Mouse (Mus musculus) limb, embryonic 13.5 days (tissue): ENCODE results near the gene Ankrd63. TPM values are rescaled to one million over a fixed set of nuclear protein-coding genes. Genes with fewer than 3 reads are reported as not detected.

Experiments used
- ATAC-seq: fragments of 200-750 bp; cut with Nextera tagmentation; 2 replicates; pipeline ENCODE4 v1.8.0; 2017; ENCODE audit warnings: low read depth, moderate number of reproducible peaks, moderate TSS enrichment; ENCODE audit not compliant: low FRiP score
- H3K27ac ChIP-seq: fragments of 300-500 bp; sonication (generic); 2 replicates; pipeline ENCODE4 v1.5.1; 2015; ENCODE audit warnings: inconsistent platforms, mild to moderate bottlenecking, moderate library complexity
- H3K27me3 ChIP-seq: fragments of 300-500 bp; sonication (generic); 2 replicates; pipeline ENCODE4 v1.6.1; 2015; ENCODE audit warnings: mild to moderate bottlenecking, inconsistent platforms
- H3K36me3 ChIP-seq: fragments of 300-500 bp; sonication (generic); 2 replicates; pipeline ENCODE4 v1.6.1; 2015; ENCODE audit warnings: inconsistent platforms, mild to moderate bottlenecking, moderate library complexity
- H3K4me1 ChIP-seq: fragments of 300-500 bp; sonication (generic); 2 replicates; pipeline ENCODE4 v1.6.1; 2015; ENCODE audit warnings: inconsistent platforms
- H3K4me2 ChIP-seq: fragments of 300-500 bp; sonication (generic); replicated peaks from 2 replicates; pipeline ENCODE4 v1.6.1; 2015; ENCODE audit warnings: inconsistent platforms, mild to moderate bottlenecking, moderate library complexity
- H3K4me3 ChIP-seq: fragments of 300-500 bp; sonication (generic); 2 replicates; pipeline ENCODE4 v1.5.1; 2015; ENCODE audit warnings: moderate library complexity, mild to moderate bottlenecking, inconsistent platforms
- H3K9ac ChIP-seq: fragments of 300-500 bp; sonication (generic); 2 replicates; pipeline ENCODE4 v1.6.1; 2015; ENCODE audit warnings: mild to moderate bottlenecking, inconsistent platforms
- H3K9me3 ChIP-seq: fragments of 300-500 bp; sonication (generic); 2 replicates; pipeline ENCODE4 v1.6.1; 2016; ENCODE audit warnings: inconsistent platforms
- WGBS: fragments of 180-500 bp; shearing (Covaris S2); methylation state at CpG from one replicate; pipeline ENCODE4 v1.1.7; 2015; 5-methylcytosine and 5-hydroxymethylcytosine counted together
- polyA plus RNA-seq: library from polyadenylated mRNA; unstranded; fragments of >200 nt; fragmentation: Nextera tagmentation; extraction: Ambion mirVana; gene quantifications from 2 replicates; pipeline ENCODE4 v1.2.1, GENCODE M21; 2015

Gene Ankrd63
- polyA plus RNA-seq, 1 experiment from 2014 or later, result 0.05 TPM

- H3K9ac ChIP-seq, result no peak overlapping the region
- H3K4me1 ChIP-seq, result peaks cover 30% of the 10 kb centered on the region
- H3K27ac ChIP-seq, result no peak overlapping the region
- no peak for ATAC-seq
- no peak overlapping the region for H3K4me3 ChIP-seq
- WGBS, result 23% methylated on average over 8 of the region's 8 CpGs
- no peaks in the 10 kb centered on the region for H3K36me3 ChIP-seq
- peaks cover 26% of the 10 kb centered on the region for H3K27me3 ChIP-seq
- no peak overlapping the region for H3K4me2 ChIP-seq
- H3K9me3 ChIP-seq, result no peaks in the 10 kb centered on the region
Measured at GRCm38 (mm10) chr2:118743261-118743943, 39.6 kb upstream of the Ankrd63 start.

DNA sequence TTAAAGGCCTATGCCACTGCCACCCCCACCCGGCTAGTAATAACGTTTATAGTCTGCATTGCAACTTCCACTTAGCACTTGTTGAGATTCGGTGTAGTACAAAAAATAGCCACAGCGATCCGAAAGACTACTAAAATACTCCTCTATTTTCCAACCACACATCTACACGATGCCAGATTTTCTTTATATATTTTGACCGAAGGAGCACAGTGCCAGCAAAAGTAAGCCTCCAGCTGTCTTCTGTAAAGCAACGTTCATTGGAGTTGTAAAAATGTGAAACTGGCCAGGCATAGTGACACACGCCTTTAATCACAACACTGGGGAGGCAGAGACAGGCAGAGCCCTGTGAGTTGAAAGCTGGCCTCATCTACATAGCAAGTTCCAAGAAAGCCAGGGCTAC lies 37.4 kb upstream of the Ankrd63 start:
- Histone ChIP-seq H3K4me1 (peaks cover 11% of the 10 kb centered on the region), H3K9ac (no peak overlapping the region), H3K27ac (no peak overlapping the region), H3K9me3 (no peaks in the 10 kb centered on the region), H3K4me3 (no peak overlapping the region), H3K27me3 (peaks cover 26% of the 10 kb centered on the region), H3K36me3 (no peaks in the 10 kb centered on the region), H3K4me2 (no peak overlapping the region)
- ATAC-seq, result no peak
- 54% methylated on average over 9 of the region's 9 CpGs for WGBS

- Histone ChIP-seq H3K9me3 (no peaks in the 10 kb centered on the region), H3K36me3 (no peaks in the 10 kb centered on the region), H3K4me2 (no peak overlapping the region), H3K4me1 (peaks cover 11% of the 10 kb centered on the region), H3K4me3 (no peak overlapping the region), H3K27ac (no peak overlapping the region), H3K27me3 (peaks cover 26% of the 10 kb centered on the region), H3K9ac (no peak overlapping the region)
- no peak for ATAC-seq
- 63% methylated on average over 3 of the region's 3 CpGs for WGBS
Measured at GRCm38 (mm10) chr2:118740341-118740740, 36.6 kb upstream of the Ankrd63 start.

GRCm38 (mm10) chr2:118733341-118733740 lies 29.6 kb upstream of the Ankrd63 start:
- Histone ChIP-seq H3K27ac (no peak overlapping the region), H3K4me1 (peaks cover 27% of the 10 kb centered on the region), H3K9ac (no peak overlapping the region), H3K4me2 (no peak overlapping the region), H3K36me3 (no peaks in the 10 kb centered on the region), H3K9me3 (no peaks in the 10 kb centered on the region), H3K4me3 (no peak overlapping the region), H3K27me3 (peaks cover 56% of the 10 kb centered on the region)
- WGBS, result 31% methylated on average over 5 of the region's 5 CpGs
- ATAC-seq, result no peak

GRCm38 (mm10) chr2:118731981-118732380 lies 28.2 kb upstream of the Ankrd63 start:
- peaks cover 68% of the 10 kb centered on the region for H3K27me3 ChIP-seq
- WGBS, result 83% methylated on average over 5 of the region's 5 CpGs
- peaks cover 33% of the 10 kb centered on the region for H3K4me1 ChIP-seq

DNA sequence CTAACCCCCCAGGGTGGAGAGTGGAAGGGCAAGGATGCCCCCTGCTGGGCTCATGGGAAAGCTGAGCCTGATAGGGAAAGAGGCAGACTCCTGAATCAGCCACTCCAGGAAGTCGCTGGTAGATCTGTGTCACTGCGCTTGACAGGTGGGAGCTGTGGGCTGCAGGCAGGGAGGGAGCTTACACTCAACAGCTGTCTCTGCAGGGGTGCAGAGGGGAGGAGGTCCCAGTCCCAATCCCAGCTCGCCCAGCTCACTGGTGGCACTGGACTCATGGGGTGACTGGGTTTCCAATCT lies 26.8 kb upstream of the Ankrd63 start:
- ATAC-seq, result no peak
- no peaks in the 10 kb centered on the region for H3K9me3 ChIP-seq
- H3K27ac ChIP-seq, result no peak overlapping the region
- H3K4me3 ChIP-seq, result no peak overlapping the region
- peaks cover 33% of the 10 kb centered on the region for H3K4me1 ChIP-seq
- H3K9ac ChIP-seq, result no peak overlapping the region
- 8% methylated on average over 3 of the region's 3 CpGs for WGBS
- no peaks in the 10 kb centered on the region for H3K36me3 ChIP-seq
- H3K27me3 ChIP-seq, result peaks cover 68% of the 10 kb centered on the region
- no peak overlapping the region for H3K4me2 ChIP-seq

More at GRCm38 (mm10) chr2:118731981-118732380, 28.2 kb upstream of the Ankrd63 start:
- Histone ChIP-seq H3K9me3 (no peaks in the 10 kb centered on the region), H3K27ac (no peak overlapping the region), H3K9ac (no peak overlapping the region), H3K4me3 (no peak overlapping the region), H3K36me3 (no peaks in the 10 kb centered on the region), H3K4me2 (no peak overlapping the region)
- no peak for ATAC-seq

GRCm38 (mm10) chr2:118729816-118730621 lies 26.3 kb upstream of the Ankrd63 start:
- no peak for ATAC-seq
- no peak overlapping the region for H3K4me2 ChIP-seq
- no peak overlapping the region for H3K4me3 ChIP-seq
- WGBS, result 26% methylated on average over 8 of the region's 8 CpGs
- H3K9ac ChIP-seq, result no peak overlapping the region
- H3K27ac ChIP-seq, result no peak overlapping the region
- H3K4me1 ChIP-seq, result peaks cover 33% of the 10 kb centered on the region
- no peaks in the 10 kb centered on the region for H3K36me3 ChIP-seq
- H3K9me3 ChIP-seq, result no peaks in the 10 kb centered on the region
- H3K27me3 ChIP-seq, result peaks cover 66% of the 10 kb centered on the region

GRCm38 (mm10) chr2:118729194-118729593 lies 25.4 kb upstream of the Ankrd63 start:
- H3K9me3 ChIP-seq, result no peaks in the 10 kb centered on the region
- no peak overlapping the region for H3K9ac ChIP-seq
- H3K27ac ChIP-seq, result no peak overlapping the region
- H3K4me2 ChIP-seq, result no peak overlapping the region
- H3K27me3 ChIP-seq, result peaks cover 64% of the 10 kb centered on the region
- no peak for ATAC-seq
- H3K4me3 ChIP-seq, result no peak overlapping the region
- H3K4me1 ChIP-seq, result peaks cover 33% of the 10 kb centered on the region
- WGBS, result 36% methylated on average over 4 of the region's 4 CpGs
- H3K36me3 ChIP-seq, result no peaks in the 10 kb centered on the region

DNA sequence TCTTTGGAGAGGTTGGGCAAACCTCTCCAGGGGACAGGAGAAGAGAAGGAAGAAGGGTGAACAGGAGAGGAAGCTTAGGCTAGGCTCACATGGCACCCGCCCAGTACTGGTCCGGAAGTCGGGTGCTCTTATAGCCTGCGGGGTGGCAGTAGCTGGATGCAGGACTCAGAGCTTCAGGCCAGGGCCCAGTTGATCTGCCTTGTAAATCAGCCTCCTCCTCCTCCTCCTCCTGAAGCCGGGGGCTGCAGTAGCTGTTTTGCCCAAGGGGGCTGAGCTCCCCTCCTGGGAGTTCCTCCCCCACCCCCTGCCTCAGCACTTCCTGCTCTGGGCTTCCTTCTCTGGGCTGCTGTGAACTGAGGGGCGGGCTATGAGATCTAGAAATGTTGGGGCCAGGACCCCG lies 24.6 kb upstream of the Ankrd63 start, which contains the start of gene Plcb2:
Plcb2 (minus strand) TSS at position 102 of the 400 bp plus-strand sequence.
- Histone ChIP-seq H3K27ac (no peak within 1 kb of the TSS), H3K36me3 (no peaks in the 10 kb centered on the region), H3K27me3 (peaks cover 64% of the 10 kb centered on the region), H3K4me1 (peaks cover 32% of the 10 kb centered on the region), H3K4me3 (no peak within 1 kb of the TSS), H3K4me2 (peak within 1 kb of the TSS; percentile 21), H3K9ac (no peak within 1 kb of the TSS), H3K9me3 (no peaks in the 10 kb centered on the region)
- WGBS, result 12% methylated on average over 7 of the region's 7 CpGs
- no peak for ATAC-seq

DNA sequence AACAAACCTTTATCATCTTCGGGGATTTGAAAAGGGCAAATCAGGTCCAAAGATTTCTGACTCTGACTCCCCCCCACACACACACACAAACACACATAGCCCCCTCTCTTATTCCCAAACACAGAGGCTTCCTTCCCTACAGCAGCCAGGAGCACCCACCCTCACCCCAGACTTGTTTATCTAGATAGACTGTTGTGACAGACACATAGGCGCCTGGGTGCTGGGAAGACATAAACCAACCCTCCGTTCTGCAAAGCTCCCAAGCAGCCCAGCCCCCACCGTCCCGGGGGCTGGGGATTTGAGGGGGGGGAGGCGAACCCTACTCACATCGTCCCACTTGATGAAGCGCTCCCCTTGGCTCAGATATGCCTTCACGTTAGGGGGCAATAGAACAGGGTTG lies 24.1 kb upstream of the Ankrd63 start:
- Histone ChIP-seq H3K4me1 (peaks cover 33% of the 10 kb centered on the region), H3K9ac (no peak overlapping the region), H3K27ac (no peak overlapping the region), H3K4me2 (peak overlapping the region; percentile 21), H3K9me3 (no peaks in the 10 kb centered on the region), H3K36me3 (no peaks in the 10 kb centered on the region), H3K4me3 (no peak overlapping the region), H3K27me3 (peaks cover 63% of the 10 kb centered on the region)
- WGBS, result 18% methylated on average over 9 of the region's 9 CpGs
- ATAC-seq, result no peak

- WGBS, result 86% methylated on average over 2 of the region's 2 CpGs
- Histone ChIP-seq H3K4me2 (no peak overlapping the region), H3K27ac (no peak overlapping the region), H3K9me3 (no peaks in the 10 kb centered on the region), H3K36me3 (no peaks in the 10 kb centered on the region), H3K9ac (no peak overlapping the region), H3K4me1 (peaks cover 36% of the 10 kb centered on the region), H3K4me3 (no peak overlapping the region), H3K27me3 (peaks cover 61% of the 10 kb centered on the region)
- ATAC-seq, result no peak
Measured at GRCm38 (mm10) chr2:118726873-118727272, 23.1 kb upstream of the Ankrd63 start.

DNA sequence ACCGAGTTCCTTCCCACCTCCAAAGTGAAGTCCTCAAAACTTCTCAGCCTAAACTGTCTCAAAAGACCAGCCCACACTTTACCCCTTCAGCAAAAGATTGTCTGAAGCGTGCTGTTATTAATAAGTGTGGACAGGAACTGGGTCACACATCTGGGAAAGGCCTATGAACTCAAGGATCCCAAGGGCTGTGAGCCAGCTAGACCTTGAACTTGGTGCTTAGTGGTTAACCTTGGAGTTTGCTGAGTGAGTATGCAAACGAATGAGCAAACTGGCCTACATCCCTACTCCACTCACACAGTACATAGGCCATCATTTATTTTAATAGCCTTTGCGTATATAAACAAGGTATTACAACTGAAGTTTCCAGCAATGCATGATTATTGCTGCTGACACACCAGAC lies 21.7 kb upstream of the Ankrd63 start:
- Histone ChIP-seq H3K4me2 (no peak overlapping the region), H3K4me3 (no peak overlapping the region), H3K9me3 (no peaks in the 10 kb centered on the region), H3K36me3 (no peaks in the 10 kb centered on the region), H3K27ac (no peak overlapping the region), H3K4me1 (peaks cover 34% of the 10 kb centered on the region), H3K27me3 (peaks cover 51% of the 10 kb centered on the region), H3K9ac (no peak overlapping the region)
- 80% methylated on average over 4 of the region's 4 CpGs for WGBS
- no peak for ATAC-seq
